Mouse (Mus musculus) c-Kit-positive CD71-negative TER-119-negative erythroid progenitor cells, embryonic 14.5 days (primary cell): ENCODE data around the gene Cbx4.
"Not testable (repeated sequence)": the region's sequence is repeated elsewhere in the genome, so short reads cannot be mapped to it uniquely, and the experiment has no call there.

Experiments used
- DNase-seq: peaks from one replicate; pipeline ENCODE4 v3.0.0-alpha.2; 2013; ENCODE audit warnings: low read depth

The Cbx4 gene

GRCm38 (mm10) chr11:119109415-119110071 is 23.5 kb upstream of the Cbx4 start:
- no peak for DNase-seq

- no peak for DNase-seq
Measured at GRCm38 (mm10) chr11:119108573-119109263, 22.7 kb upstream of the Cbx4 start.

- DNase-seq: no peak
Measured at GRCm38 (mm10) chr11:119106289-119106688, 20.3 kb upstream of the Cbx4 start.

GRCm38 (mm10) chr11:119105748-119106147 is 19.7 kb upstream of the Cbx4 start:
- no peak for DNase-seq

- DNase-seq: no peak
Measured at GRCm38 (mm10) chr11:119105071-119105609, 19.1 kb upstream of the Cbx4 start.

- DNase-seq: no peak
Measured at GRCm38 (mm10) chr11:119103991-119104390, 18.0 kb upstream of the Cbx4 start.

GRCm38 (mm10) chr11:119100355-119100754 is 14.3 kb upstream of the Cbx4 start:
- not testable (repeated sequence) for DNase-seq

GRCm38 (mm10) chr11:119098202-119098601 is 12.2 kb upstream of the Cbx4 start:
- DNase-seq: no peak

- no peak for DNase-seq
Measured at GRCm38 (mm10) chr11:119095441-119095840, 9.4 kb upstream of the Cbx4 start.

GRCm38 (mm10) chr11:119093322-119093721 is 7.3 kb upstream of the Cbx4 start:
- DNase-seq: no peak

- DNase-seq: no peak
Measured at GRCm38 (mm10) chr11:119092286-119092685, 6.3 kb upstream of the Cbx4 start.

GRCm38 (mm10) chr11:119091598-119091991 is 5.6 kb upstream of the Cbx4 start:
- no peak for DNase-seq

GRCm38 (mm10) chr11:119090961-119091597 is 5.1 kb upstream of the Cbx4 start:
- no peak for DNase-seq

GRCm38 (mm10) chr11:119090076-119090960 is 4.3 kb upstream of the Cbx4 start:
- DNase-seq: no peak

GRCm38 (mm10) chr11:119089235-119090075 is 3.4 kb upstream of the Cbx4 start:
- DNase-seq: no peak

GRCm38 (mm10) chr11:119088391-119089234 is 2.6 kb upstream of the Cbx4 start:
- DNase-seq: no peak

- no peak for DNase-seq
Measured at GRCm38 (mm10) chr11:119087301-119088082, 1.5 kb upstream of the Cbx4 start.

GRCm38 (mm10) chr11:119085279-119086062 is 550 bp downstream of the Cbx4 start:
- no peak for DNase-seq
